Mouse (Mus musculus): ENCODE results near the gene Tmem132c. TPM values are rescaled to one million over a fixed set of nuclear protein-coding genes. Genes with fewer than 3 reads are reported as not detected.

Gene Tmem132c
- polyA plus RNA-seq, 1 experiment from 2014 or later = 0.39 TPM

DNA sequence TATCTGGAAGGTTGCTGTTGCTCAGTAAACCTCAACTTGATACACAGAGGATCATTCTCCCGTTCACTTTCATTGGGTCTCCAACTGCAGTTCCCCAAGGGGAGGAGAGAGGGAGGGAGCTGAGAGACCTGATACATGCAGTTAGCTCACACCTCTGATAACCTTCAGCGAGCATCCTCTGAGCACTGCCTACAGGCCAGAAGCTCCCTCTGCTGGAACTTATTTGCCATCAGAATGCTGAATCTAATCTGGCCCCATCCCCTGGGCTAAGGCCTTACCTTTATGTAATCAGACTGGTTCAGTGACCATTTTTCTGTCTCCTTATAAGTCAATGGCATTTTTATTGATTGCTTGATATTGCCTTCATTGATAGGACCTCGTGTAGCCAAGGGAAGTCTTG lies 29.5 kb downstream of the Tmem132c start:
- H3K4me3 ChIP-seq (ENCODE audit: low read length) = no peak overlapping the region
- no peak overlapping the region for H3K9ac ChIP-seq (ENCODE audit: low read depth, low read length)
- H3K9me3 ChIP-seq (ENCODE audit: control insufficient read depth, low read length) = no peaks in the 10 kb centered on the region
- no peaks in the 10 kb centered on the region for H3K36me3 ChIP-seq (ENCODE audit: control insufficient read depth, insufficient read depth, low read length)
- ATAC-seq = no peak
- H3K4me2 ChIP-seq (ENCODE audit: low read depth, low read length) = no peak overlapping the region
- H3K4me1 ChIP-seq (ENCODE audit: control insufficient read depth, insufficient read depth, low read length) = no peaks in the 10 kb centered on the region
- WGBS = 35% methylated on average over 3 of the region's 3 CpGs
- no peak overlapping the region for H3K27ac ChIP-seq (ENCODE audit: low read length)
- H3K27me3 ChIP-seq (replicated peaks; ENCODE audit: control insufficient read depth, insufficient read depth, low read length) = no peaks in the 10 kb centered on the region

DNA sequence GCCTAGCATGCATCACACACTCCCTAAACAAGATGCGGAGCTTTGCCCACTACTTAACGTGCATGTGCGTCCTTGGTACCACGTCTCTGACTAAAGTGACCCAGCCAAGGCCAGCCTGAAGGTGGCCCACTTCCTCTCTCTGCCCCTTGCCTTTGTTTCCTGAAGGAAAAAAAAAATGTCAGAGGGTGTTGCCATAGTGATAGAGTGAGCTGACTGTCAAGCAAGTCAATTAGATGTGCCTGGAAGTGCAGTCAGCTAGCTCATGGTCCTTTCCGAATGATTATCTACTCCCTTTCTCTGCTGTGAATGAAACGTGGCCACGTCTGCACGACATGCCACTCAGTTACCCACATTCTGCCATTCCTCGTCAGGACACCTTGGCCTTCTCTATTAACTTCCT lies 37.9 kb downstream of the Tmem132c start:
- WGBS = 79% methylated on average over 9 of the region's 9 CpGs
- H3K36me3 ChIP-seq (ENCODE audit: control insufficient read depth, insufficient read depth, low read length) = no peaks in the 10 kb centered on the region
- no peak overlapping the region for H3K27ac ChIP-seq (ENCODE audit: low read length)
- no peaks in the 10 kb centered on the region for H3K4me1 ChIP-seq (ENCODE audit: control insufficient read depth, insufficient read depth, low read length)
- H3K4me3 ChIP-seq (ENCODE audit: low read length) = no peak overlapping the region
- no peak overlapping the region for H3K9ac ChIP-seq (ENCODE audit: low read depth, low read length)
- no peak overlapping the region for H3K4me2 ChIP-seq (ENCODE audit: low read depth, low read length)
- no peaks in the 10 kb centered on the region for H3K9me3 ChIP-seq (ENCODE audit: control insufficient read depth, low read length)
- no peak for ATAC-seq
- no peaks in the 10 kb centered on the region for H3K27me3 ChIP-seq (replicated peaks; ENCODE audit: control insufficient read depth, insufficient read depth, low read length)

DNA sequence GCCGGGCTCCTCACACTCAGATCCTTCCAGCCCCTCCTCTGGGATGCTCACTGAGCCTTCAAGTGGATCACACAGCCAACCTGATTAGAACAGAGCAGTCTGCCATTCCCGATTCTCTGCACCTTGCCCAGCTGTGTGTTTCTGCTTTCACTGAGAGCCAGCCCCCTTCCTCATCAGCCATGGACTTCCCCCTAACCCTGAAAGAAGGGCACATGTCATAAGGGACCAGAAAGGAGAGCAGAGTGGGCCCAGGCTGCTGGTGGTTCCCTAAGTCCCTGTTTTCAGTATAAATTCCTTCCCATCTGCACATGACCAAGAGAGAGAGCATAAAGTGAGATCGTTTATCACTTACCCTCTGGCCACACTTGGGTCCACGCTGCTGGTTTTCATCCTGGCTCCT lies 39.6 kb downstream of the Tmem132c start:
- Histone ChIP-seq H3K4me2 (ENCODE audit: low read depth, low read length) (no peak overlapping the region), H3K27ac (ENCODE audit: low read length) (no peak overlapping the region), H3K4me1 (ENCODE audit: control insufficient read depth, insufficient read depth, low read length) (no peaks in the 10 kb centered on the region), H3K9ac (ENCODE audit: low read depth, low read length) (no peak overlapping the region), H3K36me3 (ENCODE audit: control insufficient read depth, insufficient read depth, low read length) (no peaks in the 10 kb centered on the region), H3K9me3 (ENCODE audit: control insufficient read depth, low read length) (no peaks in the 10 kb centered on the region), H3K4me3 (ENCODE audit: low read length) (no peak overlapping the region), H3K27me3 (replicated peaks; ENCODE audit: control insufficient read depth, insufficient read depth, low read length) (no peaks in the 10 kb centered on the region)
- 72% methylated on average over 4 of the region's 4 CpGs for WGBS
- ATAC-seq = no peak

DNA sequence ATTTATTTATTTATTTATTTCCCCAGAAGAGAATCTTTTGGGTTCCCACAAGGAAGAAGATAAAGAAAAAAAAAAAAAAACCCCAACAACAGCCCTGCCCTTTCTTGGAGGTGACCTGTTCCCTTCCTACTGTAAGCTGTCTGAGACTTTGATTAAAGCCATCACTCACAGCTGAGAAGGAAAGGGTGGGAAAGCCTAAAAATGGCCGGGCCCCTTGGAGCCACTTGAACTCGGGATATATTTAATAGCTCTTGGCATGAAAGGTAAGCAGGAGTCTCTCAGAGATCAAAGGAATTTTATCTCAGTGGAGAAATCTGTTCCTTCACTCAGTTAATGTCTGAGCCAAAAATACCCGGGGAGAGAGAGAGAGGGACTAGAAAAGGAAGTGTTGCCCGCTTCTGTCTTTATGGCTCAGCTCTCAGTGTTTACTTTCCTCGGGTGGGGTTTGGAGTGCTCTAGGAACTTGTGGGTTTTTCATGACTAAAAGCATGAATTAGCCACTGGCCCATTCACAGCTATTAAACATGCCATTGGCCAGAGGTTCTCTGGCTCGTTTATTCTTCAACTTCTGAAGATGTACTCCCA lies 41.0 kb downstream of the Tmem132c start:
- ATAC-seq = peak; percentile 77
- 16% methylated on average over 6 of the region's 6 CpGs for WGBS
- H3K9ac ChIP-seq (ENCODE audit: low read depth, low read length) = no peak overlapping the region

DNA sequence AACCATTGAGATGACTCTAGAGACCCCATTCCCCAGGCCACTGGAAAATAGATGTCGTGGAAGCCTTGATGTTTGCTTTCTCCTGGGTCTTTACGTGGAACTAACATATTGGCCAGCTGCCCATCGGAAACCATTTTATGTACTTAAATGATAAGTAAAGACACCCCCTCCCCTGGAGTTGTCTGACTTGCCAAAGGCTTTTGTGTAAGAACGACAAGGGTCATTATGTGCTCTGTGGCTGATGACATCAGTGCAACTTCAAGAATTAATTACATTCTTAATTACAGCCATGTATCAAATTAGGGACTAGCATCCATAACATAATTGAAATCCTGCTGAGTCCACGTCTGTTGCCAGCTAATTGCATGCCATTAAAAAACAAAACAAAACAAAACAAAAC lies 45.3 kb downstream of the Tmem132c start:
- no peaks in the 10 kb centered on the region for H3K27me3 ChIP-seq (replicated peaks; ENCODE audit: control insufficient read depth, insufficient read depth, low read length)
- no peak overlapping the region for H3K27ac ChIP-seq (ENCODE audit: low read length)
- 67% methylated on average over 5 of the region's 5 CpGs for WGBS

More for the DNA sequence above, 41.0 kb downstream of the Tmem132c start:
- Histone ChIP-seq H3K9me3 (ENCODE audit: control insufficient read depth, low read length) (no peaks in the 10 kb centered on the region), H3K27me3 (replicated peaks; ENCODE audit: control insufficient read depth, insufficient read depth, low read length) (no peaks in the 10 kb centered on the region), H3K27ac (ENCODE audit: low read length) (no peak overlapping the region), H3K4me2 (ENCODE audit: low read depth, low read length) (no peak overlapping the region), H3K4me3 (ENCODE audit: low read length) (no peak overlapping the region), H3K36me3 (ENCODE audit: control insufficient read depth, insufficient read depth, low read length) (no peaks in the 10 kb centered on the region), H3K4me1 (ENCODE audit: control insufficient read depth, insufficient read depth, low read length) (no peaks in the 10 kb centered on the region)

DNA sequence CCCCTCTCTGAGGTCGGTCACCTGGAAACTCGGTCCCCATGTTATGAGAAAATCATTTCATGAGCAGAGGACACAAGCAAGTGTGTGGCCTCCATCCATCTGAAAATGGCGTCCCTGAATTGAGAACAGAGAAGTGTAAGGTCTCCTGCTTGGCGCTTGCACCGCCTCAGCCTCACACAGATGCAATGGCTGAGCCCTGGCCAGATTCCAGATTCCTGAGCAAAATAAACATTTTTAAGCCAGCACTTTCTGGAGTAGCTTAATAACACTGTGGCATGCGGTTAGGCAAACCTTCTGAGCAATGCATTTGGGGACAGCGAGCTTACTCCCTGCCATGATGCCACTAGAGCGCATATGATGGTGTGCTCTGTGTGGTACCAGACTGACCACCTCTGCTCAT lies 48.1 kb downstream of the Tmem132c start:
- Histone ChIP-seq H3K4me1 (ENCODE audit: control insufficient read depth, insufficient read depth, low read length) (no peaks in the 10 kb centered on the region), H3K4me2 (ENCODE audit: low read depth, low read length) (no peak overlapping the region), H3K4me3 (ENCODE audit: low read length) (no peak overlapping the region), H3K9ac (ENCODE audit: low read depth, low read length) (no peak overlapping the region), H3K27ac (ENCODE audit: low read length) (no peak overlapping the region), H3K9me3 (ENCODE audit: control insufficient read depth, low read length) (no peaks in the 10 kb centered on the region), H3K36me3 (ENCODE audit: control insufficient read depth, insufficient read depth, low read length) (no peaks in the 10 kb centered on the region), H3K27me3 (replicated peaks; ENCODE audit: control insufficient read depth, insufficient read depth, low read length) (no peaks in the 10 kb centered on the region)
- no peak for ATAC-seq
- 92% methylated on average over 8 of the region's 8 CpGs for WGBS

More for the DNA sequence above, 45.3 kb downstream of the Tmem132c start:
- no peak overlapping the region for H3K4me3 ChIP-seq (ENCODE audit: low read length)
- H3K4me2 ChIP-seq (ENCODE audit: low read depth, low read length) = no peak overlapping the region
- no peaks in the 10 kb centered on the region for H3K36me3 ChIP-seq (ENCODE audit: control insufficient read depth, insufficient read depth, low read length)
- no peaks in the 10 kb centered on the region for H3K4me1 ChIP-seq (ENCODE audit: control insufficient read depth, insufficient read depth, low read length)
- no peak for ATAC-seq
- H3K9ac ChIP-seq (ENCODE audit: low read depth, low read length) = no peak overlapping the region
- H3K9me3 ChIP-seq (ENCODE audit: control insufficient read depth, low read length) = no peaks in the 10 kb centered on the region

DNA sequence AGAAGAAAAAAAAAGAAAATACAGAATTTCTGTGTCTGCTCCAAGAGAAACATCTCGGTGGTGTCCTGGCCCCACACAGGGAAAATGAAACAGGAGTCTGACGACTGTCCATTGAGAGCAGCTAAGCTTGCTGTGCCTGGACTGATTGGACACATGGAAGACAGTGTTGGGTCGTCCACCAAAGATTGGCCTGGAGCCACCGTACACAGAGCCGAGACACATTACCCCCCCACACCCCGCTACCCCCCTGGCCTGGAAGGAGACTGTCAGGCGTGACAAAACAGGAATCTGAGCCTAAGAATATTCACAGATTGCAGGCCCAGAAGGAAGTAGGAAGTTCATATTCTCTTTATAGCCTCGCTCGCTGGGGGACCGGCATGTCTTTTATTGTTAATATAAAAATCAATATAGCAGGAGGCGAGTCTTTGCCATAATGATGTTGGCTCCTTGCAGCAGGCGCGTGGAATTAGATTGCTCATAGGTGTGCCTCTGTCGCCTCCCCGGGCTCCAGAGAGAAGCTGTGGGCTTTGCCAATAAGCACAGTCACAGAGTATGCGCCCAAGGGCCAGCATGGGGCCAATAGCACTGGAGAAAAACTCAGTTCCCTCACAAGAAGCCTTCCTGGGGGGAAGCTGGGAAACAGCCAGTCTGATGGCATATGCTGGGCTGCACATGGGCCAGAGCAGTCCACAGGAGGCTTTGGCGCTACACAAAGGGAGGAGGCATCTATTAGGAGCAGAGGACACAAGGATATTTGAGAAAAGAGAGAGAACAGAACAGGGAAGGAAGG lies 49.0 kb downstream of the Tmem132c start:
- Histone ChIP-seq H3K27ac (ENCODE audit: low read length) (no peak overlapping the region), H3K9me3 (ENCODE audit: control insufficient read depth, low read length) (no peaks in the 10 kb centered on the region), H3K9ac (ENCODE audit: low read depth, low read length) (no peak overlapping the region), H3K27me3 (replicated peaks; ENCODE audit: control insufficient read depth, insufficient read depth, low read length) (no peaks in the 10 kb centered on the region), H3K4me2 (ENCODE audit: low read depth, low read length) (no peak overlapping the region), H3K36me3 (ENCODE audit: control insufficient read depth, insufficient read depth, low read length) (no peaks in the 10 kb centered on the region), H3K4me1 (ENCODE audit: control insufficient read depth, insufficient read depth, low read length) (no peaks in the 10 kb centered on the region), H3K4me3 (ENCODE audit: low read length) (no peak overlapping the region)
- 63% methylated on average over 17 of the region's 17 CpGs for WGBS
- ATAC-seq = no peak

DNA sequence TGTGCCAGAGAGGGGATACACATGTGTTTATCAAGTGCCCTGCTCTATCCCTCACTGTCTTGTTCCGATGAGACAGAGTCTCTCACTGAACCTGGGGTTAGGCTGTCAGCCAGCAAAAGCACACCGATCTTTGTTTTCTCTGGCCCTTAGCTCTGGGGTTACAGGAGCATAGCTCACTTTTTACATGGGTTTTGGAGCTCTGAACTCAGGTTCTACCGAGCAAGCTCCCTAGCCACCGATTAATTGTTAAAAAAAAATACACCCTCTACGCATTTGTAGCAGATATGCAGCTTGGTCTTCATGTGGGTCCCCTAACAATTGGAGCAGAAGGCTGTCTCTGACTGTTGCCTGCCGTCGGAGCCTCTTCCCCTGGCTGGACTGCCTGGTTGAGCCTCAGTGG lies 50.0 kb downstream of the Tmem132c start:
- H3K4me1 ChIP-seq (ENCODE audit: control insufficient read depth, insufficient read depth, low read length) = no peaks in the 10 kb centered on the region
- H3K27me3 ChIP-seq (replicated peaks; ENCODE audit: control insufficient read depth, insufficient read depth, low read length) = no peaks in the 10 kb centered on the region
- no peaks in the 10 kb centered on the region for H3K36me3 ChIP-seq (ENCODE audit: control insufficient read depth, insufficient read depth, low read length)
- no peak overlapping the region for H3K27ac ChIP-seq (ENCODE audit: low read length)
- no peak overlapping the region for H3K4me2 ChIP-seq (ENCODE audit: low read depth, low read length)
- ATAC-seq = no peak
- no peak overlapping the region for H3K4me3 ChIP-seq (ENCODE audit: low read length)
- no peaks in the 10 kb centered on the region for H3K9me3 ChIP-seq (ENCODE audit: control insufficient read depth, low read length)
- H3K9ac ChIP-seq (ENCODE audit: low read depth, low read length) = no peak overlapping the region
- WGBS = 88% methylated on average over 7 of the region's 7 CpGs

DNA sequence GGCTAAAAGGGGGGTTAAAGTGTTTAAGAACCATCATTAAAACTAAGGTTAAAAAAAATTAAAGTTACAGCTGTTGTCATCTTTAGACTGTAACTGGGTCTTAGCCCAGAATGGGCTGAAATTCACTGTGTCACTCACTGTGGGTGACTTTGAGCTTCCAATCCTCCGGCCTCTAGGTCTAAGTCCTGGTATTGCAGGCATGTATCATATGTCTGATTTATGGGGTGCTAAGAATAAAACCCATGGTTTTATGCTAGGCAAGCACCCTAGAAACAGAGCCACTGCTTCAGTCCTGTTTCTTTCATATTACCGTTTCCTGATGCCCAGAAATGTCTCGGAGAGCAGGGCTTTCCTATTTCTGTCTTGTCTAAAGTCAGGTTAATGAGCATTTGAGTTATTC lies 52.1 kb downstream of the Tmem132c start:
- 87% methylated on average over 3 of the region's 3 CpGs for WGBS
- no peaks in the 10 kb centered on the region for H3K36me3 ChIP-seq (ENCODE audit: control insufficient read depth, insufficient read depth, low read length)
- ATAC-seq = no peak
- H3K9me3 ChIP-seq (ENCODE audit: control insufficient read depth, low read length) = no peaks in the 10 kb centered on the region
- no peak overlapping the region for H3K27ac ChIP-seq (ENCODE audit: low read length)
- no peak overlapping the region for H3K4me3 ChIP-seq (ENCODE audit: low read length)
- no peak overlapping the region for H3K9ac ChIP-seq (ENCODE audit: low read depth, low read length)
- no peaks in the 10 kb centered on the region for H3K27me3 ChIP-seq (replicated peaks; ENCODE audit: control insufficient read depth, insufficient read depth, low read length)
- H3K4me2 ChIP-seq (ENCODE audit: low read depth, low read length) = no peak overlapping the region
- H3K4me1 ChIP-seq (ENCODE audit: control insufficient read depth, insufficient read depth, low read length) = no peaks in the 10 kb centered on the region

Data from intestine, embryonic 16.5 days (tissue).